Mouse (Mus musculus): ENCODE data around the gene Tspan3.
A peak's percentile ranks its signal among the peaks of the same experiment; 100 is the strongest.

Gene Tspan3

GRCm38 (mm10) chr9:56107527-56107926 lies 57.8 kb downstream of the Tspan3 start:
- DNase-seq: no peak

GRCm38 (mm10) chr9:56106274-56107072 lies 58.8 kb downstream of the Tspan3 start:
- no peak for DNase-seq

GRCm38 (mm10) chr9:56104921-56105320 lies 60.4 kb downstream of the Tspan3 start:
- DNase-seq: no peak

- DNase-seq: no peak
These were observed 64.3 kb downstream of the Tspan3 start for GRCm38 (mm10) chr9:56101022-56101421.

GRCm38 (mm10) chr9:56100041-56100522 lies 65.2 kb downstream of the Tspan3 start:
- DNase-seq: no peak

- DNase-seq: no peak
These were observed 67.5 kb downstream of the Tspan3 start for GRCm38 (mm10) chr9:56097584-56098298.

- DNase-seq: peak; percentile 79
These were observed 73.2 kb downstream of the Tspan3 start for GRCm38 (mm10) chr9:56092102-56092501.

- peak; percentile 54 for DNase-seq
These were observed 74.6 kb downstream of the Tspan3 start for GRCm38 (mm10) chr9:56090546-56091225.

GRCm38 (mm10) chr9:56089778-56090520 lies 75.3 kb downstream of the Tspan3 start, which contains the start of gene Pstpip1:
TSS of gene Pstpip1 (plus strand) at chr9:56089962.
- peak; percentile 91 for DNase-seq

GRCm38 (mm10) chr9:56086524-56086923 lies 78.8 kb downstream of the Tspan3 start:
- DNase-seq: no peak
